Mouse (Mus musculus): ENCODE measurements around the gene Hist1h2ab.

Hist1h2ab gene

DNA sequence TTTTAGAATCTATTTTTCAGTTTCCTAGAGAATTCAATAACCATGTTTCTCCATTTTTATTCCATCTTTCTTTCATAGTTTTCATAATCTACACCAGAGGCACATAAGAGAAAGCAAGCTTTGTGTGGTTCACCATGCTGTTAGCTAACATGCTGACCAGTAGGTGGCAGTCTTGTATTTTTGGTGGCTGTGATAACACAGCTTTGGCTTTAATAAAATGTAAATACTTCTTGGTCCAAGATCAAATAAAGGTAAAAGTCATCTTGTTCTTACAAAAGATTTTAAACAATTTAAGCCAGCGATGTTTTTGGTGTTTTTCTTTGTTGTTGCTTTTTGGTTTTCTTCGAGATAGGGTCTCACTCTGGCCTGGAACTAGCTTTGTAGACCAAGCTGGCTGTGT, 41.6 kb downstream of the Hist1h2ab start:
- DNase-seq: peak; percentile 36

DNA sequence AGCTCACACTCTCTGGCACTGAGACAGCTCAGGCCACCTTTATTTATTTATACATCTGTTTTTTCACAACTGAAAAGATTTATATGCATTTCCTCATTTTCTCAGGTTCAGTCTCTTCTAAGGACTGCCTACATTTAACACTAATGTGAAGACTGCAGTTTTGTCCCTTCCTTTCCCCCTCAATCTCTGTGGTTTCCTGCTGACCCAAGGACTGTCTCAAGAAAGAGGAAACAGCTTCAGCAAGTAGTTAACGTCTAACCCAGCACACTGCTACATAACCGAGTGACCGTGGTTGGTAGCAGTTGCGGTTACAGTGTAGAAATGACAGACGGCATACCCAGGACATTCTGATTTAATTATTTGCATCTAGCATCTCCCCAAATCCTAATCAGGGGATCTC, 48.5 kb downstream of the Hist1h2ab start:
- DNase-seq: no peak
